Mouse (Mus musculus): ENCODE measurements around the gene Spesp1.

DNA sequence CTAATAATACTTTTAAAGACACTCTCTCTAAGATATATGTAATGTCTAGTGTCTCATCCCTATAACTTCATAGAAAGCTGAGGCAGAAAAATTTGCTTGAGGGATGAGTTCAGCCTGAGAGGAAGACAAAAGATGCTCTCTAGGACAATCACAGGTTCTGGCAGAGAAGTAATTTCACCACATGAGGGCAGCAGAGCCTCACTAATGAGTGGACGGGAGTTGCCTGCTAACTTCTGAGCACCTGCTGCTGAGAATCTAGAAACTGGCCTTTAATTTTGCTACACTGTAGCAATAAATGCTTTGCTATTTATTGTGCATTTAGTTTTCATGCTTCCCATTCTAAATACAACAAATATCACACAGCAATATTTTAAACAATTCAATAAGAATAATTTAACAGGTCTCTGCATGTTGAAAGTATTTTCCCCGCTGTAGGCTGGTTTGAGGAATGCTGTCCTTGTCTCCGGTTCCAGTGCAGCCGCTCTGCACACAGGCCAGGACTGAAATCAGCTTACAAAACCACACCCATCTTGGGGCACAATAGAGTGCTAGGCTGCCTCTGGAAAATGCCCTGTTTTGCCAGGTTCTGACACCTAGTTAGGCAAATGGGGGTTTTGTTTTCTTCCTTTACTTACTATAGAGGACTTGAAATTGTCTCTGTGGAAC, 5.1 kb upstream of the Spesp1 start:
- TF ChIP-seq CTCF (IDR thresholded peaks at IDR 0.05; ENCODE audit: low read depth) (peak; percentile 88), EP300 (IDR thresholded peaks at IDR 0.05; ENCODE audit: low read depth) (no peak)
